Mouse (Mus musculus) cerebellum, adult 2 months (tissue): ENCODE results near the gene Opn3. TPM values are rescaled to one million over a fixed set of nuclear protein-coding genes. Genes with fewer than 3 reads are reported as not detected.

Source experiments
- DNase-seq, 2 experiments: peaks; one replicate each; pipeline ENCODE4 v3.0.0; 2021
- H3K27ac ChIP-seq: fragments of 200-500 bp; 2 replicates; pipeline ENCODE4 v1.5.1; 2012; ENCODE audit warnings: low read length, control low read depth, inconsistent platforms; ENCODE audit not compliant: insufficient read depth
- H3K27me3 ChIP-seq: fragments of 200-500 bp; 2 replicates; pipeline ENCODE4 v1.6.1; 2012; ENCODE audit warnings: inconsistent platforms, mild to moderate bottlenecking, low read length, moderate library complexity; ENCODE audit not compliant: control insufficient read depth, insufficient read depth
- H3K4me1 ChIP-seq: fragments of 200-500 bp; 2 replicates; pipeline ENCODE4 v1.6.1; 2011; ENCODE audit warnings: low read length; ENCODE audit not compliant: control insufficient read depth, insufficient read depth
- H3K4me3 ChIP-seq: fragments of 200-500 bp; replicated peaks from 2 replicates; pipeline ENCODE3; 2011; ENCODE audit warnings: mild to moderate bottlenecking, low read depth, low read length, control low read depth; ENCODE audit not compliant: insufficient read depth
- CTCF ChIP-seq: fragments of 200-500 bp; IDR thresholded peaks from 2 replicates; pipeline ENCODE4 v1.5.1; 2011; ENCODE audit warnings: low read depth, mild to moderate bottlenecking, control low read depth, low read length, moderate library complexity, borderline replicate concordance; ENCODE audit not compliant: insufficient read depth
- POLR2A ChIP-seq: fragments of 200-500 bp; IDR thresholded peaks from 2 replicates; pipeline ENCODE4 v1.6.1; 2011; ENCODE audit warnings: low read length, control low read depth, borderline replicate concordance; ENCODE audit not compliant: insufficient read depth
- WGBS: fragments of 180-500 bp; shearing (Covaris S2); methylation state at CpG from one replicate; pipeline ENCODE4 v1.1.7; 2018; 5-methylcytosine and 5-hydroxymethylcytosine counted together
- polyA plus RNA-seq: library from polyadenylated mRNA; depleted of rRNA; stranded (reverse); fragments of >200 nt; gene quantifications from 2 replicates; pipeline ENCODE4 v1.2.3, GENCODE M21; 2012

The Opn3 gene
- polyA plus RNA-seq, 1 experiment, result 6.7 TPM

DNA sequence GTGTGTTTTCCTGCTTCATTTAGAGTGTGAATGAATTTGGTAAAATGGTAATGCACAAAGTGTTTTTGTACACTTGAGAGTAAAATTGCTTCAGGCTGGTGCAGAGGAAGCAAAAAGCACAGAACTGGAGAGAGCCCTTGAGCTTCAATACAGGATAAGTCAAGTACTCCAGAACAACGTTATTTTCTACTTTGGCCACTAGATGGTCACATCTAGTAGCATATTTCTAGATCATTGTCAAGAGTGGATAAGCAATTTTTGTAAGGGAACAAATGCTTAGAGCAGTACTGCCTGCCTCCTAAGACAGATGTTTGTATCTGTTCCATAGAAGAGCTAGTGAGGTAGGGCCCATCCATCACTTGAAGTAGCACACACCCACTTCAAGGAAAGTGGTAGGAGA is 20.9 kb downstream of the Opn3 start:
- Histone ChIP-seq H3K27ac (no peak overlapping the region), H3K27me3 (no peaks in the 10 kb centered on the region), H3K4me1 (no peaks in the 10 kb centered on the region), H3K4me3 (no peak overlapping the region)
- no peak for DNase-seq
- 27% methylated on average over 1 of the region's 1 CpGs for WGBS
- no peak for TF ChIP-seq POLR2A
- TF ChIP-seq CTCF, result no peak

- Histone ChIP-seq H3K4me1 (no peaks in the 10 kb centered on the region), H3K27me3 (no peaks in the 10 kb centered on the region), H3K4me3 (no peak overlapping the region), H3K27ac (no peak overlapping the region)
- WGBS, result 20% methylated on average over 7 of the region's 7 CpGs
- no peak for DNase-seq
- TF ChIP-seq POLR2A, result no peak
- TF ChIP-seq CTCF, result no peak
Measured at GRCm38 (mm10) chr1:175670042-175670441, 22.5 kb downstream of the Opn3 start.

GRCm38 (mm10) chr1:175669456-175669855 is 23.1 kb downstream of the Opn3 start:
- Histone ChIP-seq H3K27me3 (no peaks in the 10 kb centered on the region), H3K4me3 (no peak overlapping the region), H3K27ac (no peak overlapping the region), H3K4me1 (no peaks in the 10 kb centered on the region)
- 74% methylated on average over 3 of the region's 3 CpGs for WGBS
- no peak for DNase-seq
- TF ChIP-seq CTCF (no peak), POLR2A (no peak)

GRCm38 (mm10) chr1:175668666-175669405 is 23.7 kb downstream of the Opn3 start:
- TF ChIP-seq CTCF, result peak; percentile 48; the same call in 1 of the 2 replicates
- TF ChIP-seq POLR2A, result no peak

DNA sequence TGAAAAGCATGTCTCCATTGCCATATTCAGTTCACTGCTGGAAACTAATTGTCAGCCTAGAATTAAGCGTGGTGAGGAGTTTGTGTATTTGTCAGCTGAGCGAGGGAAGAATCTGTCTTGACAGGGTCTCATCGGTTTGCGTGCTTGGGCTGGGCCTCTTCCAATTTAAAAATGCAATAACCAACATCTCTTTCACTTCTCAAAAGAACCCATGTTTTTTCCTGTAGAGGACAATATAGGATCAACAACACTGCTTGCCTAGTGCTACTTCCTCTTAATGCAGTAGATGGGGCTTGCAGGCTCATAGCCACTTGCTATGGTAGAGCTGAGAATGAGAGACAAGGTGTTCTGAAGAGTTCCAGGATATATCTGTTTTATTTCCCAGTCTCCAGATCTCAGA is 32.7 kb downstream of the Opn3 start:
- Histone ChIP-seq H3K4me3 (no peak overlapping the region), H3K4me1 (no peaks in the 10 kb centered on the region), H3K27me3 (no peaks in the 10 kb centered on the region), H3K27ac (no peak overlapping the region)
- no peak for DNase-seq
- TF ChIP-seq POLR2A, result no peak
- no peak for TF ChIP-seq CTCF
- 90% methylated on average over 4 of the region's 4 CpGs for WGBS

More at GRCm38 (mm10) chr1:175668666-175669405, 23.7 kb downstream of the Opn3 start:
- Histone ChIP-seq H3K27ac (no peak overlapping the region), H3K4me1 (no peaks in the 10 kb centered on the region), H3K4me3 (no peak overlapping the region), H3K27me3 (no peaks in the 10 kb centered on the region)
- 69% methylated on average over 5 of the region's 5 CpGs for WGBS
- DNase-seq, result peak in 1 of 2 experiments; percentile 10

DNA sequence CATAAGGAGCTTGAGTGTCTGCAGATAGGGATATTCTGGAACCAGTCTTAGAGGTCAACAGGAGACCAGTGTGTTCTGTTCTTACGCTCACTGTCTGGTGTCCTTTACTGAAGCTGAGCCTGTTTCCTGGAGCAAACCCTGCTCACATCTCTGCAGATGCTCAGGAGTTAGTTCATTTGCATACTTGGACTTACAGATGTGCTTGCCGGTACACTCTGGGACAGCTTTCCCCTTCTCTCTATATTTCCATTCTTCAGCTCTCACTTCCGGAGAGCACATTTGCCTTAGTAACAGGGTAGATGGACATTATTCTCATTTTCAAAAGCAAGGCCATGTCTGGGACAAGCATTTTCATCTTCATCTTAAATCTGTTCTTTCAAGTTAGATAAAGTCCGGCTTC is 44.0 kb downstream of the Opn3 start:
- no peak for DNase-seq
- H3K27me3 ChIP-seq, result no peaks in the 10 kb centered on the region
- no peak overlapping the region for H3K4me3 ChIP-seq
- TF ChIP-seq CTCF, result no peak
- TF ChIP-seq POLR2A, result no peak
- WGBS, result 94% methylated on average over 4 of the region's 4 CpGs
- H3K27ac ChIP-seq, result no peak overlapping the region
- no peaks in the 10 kb centered on the region for H3K4me1 ChIP-seq

- no peak for DNase-seq
- Histone ChIP-seq H3K4me1 (no peaks in the 10 kb centered on the region), H3K4me3 (no peak overlapping the region), H3K27ac (no peak overlapping the region), H3K27me3 (no peaks in the 10 kb centered on the region)
- 79% methylated on average over 9 of the region's 9 CpGs for WGBS
- no peak for TF ChIP-seq POLR2A
- TF ChIP-seq CTCF, result no peak
Measured at GRCm38 (mm10) chr1:175646952-175647351, 45.6 kb downstream of the Opn3 start.

DNA sequence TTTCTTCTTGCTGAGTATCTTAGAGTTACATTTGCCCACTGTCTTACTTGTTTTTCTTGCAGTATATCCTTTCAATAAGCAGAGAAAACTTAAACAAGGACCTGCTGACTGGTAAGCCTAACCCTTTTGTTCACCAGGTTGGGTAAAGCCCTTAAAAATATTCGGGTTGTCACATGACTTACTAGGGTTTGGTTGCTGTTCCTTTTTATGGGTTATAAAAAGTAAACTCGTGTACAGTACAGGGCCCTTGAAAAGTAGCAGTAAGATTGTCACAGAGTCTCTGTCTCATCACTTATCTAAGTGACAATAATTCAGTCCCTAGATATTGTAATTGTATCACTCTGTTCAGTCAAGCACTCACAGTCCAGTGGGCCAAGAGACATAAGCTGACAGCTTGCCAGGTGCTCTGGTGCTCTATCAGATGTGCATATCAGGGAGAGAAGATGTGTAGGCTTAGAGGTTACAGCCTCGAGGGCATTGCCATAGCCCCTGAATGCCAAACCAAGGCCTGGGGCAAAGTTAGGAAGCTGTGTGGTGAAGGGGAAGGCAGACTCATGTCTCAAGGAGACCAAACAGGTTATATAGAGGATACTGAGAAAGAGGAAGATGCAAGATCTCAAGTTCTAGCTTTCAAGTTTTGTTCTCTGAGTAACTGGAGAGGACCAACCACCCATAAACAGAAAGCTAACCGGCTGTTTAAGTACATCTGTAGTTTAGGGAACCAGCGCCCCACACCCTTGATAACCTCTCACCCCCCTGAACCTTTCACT is 48.9 kb downstream of the Opn3 start:
- Histone ChIP-seq H3K27ac (no peak overlapping the region), H3K4me1 (no peaks in the 10 kb centered on the region), H3K4me3 (no peak overlapping the region), H3K27me3 (no peaks in the 10 kb centered on the region; the same call in 1 of the 2 replicates)
- DNase-seq, result no peak
- 66% methylated on average over 5 of the region's 5 CpGs for WGBS
- TF ChIP-seq CTCF (no peak), POLR2A (no peak)
